Mouse (Mus musculus): ENCODE measurements around the gene Ank3.

Gene Ank3

GRCm38 (mm10) chr10:69471841-69472240 lies 73.3 kb downstream of the Ank3 start:
- WGBS: 83% methylated on average over 4 of the region's 4 CpGs

DNA sequence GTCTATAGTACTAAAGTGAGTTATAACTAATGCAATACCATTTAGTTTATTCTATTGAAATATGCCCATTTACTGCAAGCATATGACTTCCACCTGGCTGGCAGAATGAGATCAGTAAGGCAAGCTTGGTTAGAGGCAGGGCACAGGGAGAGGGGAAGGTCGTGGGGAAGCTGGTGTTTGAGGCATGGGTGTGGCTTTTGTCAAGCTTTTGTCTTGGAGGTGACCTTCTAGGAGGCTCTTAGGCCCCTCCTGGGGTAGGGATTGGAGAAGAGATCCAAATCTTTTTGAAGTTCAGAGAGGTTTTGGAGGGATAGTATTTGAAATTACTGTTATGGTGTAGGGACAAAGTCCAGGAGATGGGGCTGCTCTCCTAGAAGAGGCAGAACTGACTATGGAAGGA lies 78.3 kb downstream of the Ank3 start:
- WGBS: 57% methylated on average over 1 of the region's 1 CpGs

DNA sequence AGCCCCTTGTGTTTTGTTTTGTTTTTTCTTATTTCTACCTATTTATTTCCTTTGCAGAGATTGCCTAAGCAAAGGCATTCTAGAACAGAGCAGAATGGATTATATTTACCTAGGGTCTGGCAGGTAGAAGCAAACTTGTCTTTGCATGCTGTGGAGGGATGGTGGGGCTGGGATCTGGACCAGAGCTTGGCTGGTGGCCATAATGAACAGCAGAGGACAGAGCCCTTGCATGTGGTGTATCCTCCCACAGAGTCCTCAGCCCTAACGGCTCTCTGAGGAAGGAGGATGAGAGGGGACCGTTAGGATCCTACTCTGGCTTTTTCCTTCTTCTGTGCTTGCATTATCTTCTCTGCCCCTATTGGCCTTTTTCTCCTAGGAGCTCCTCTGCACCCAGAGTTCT lies 79.1 kb downstream of the Ank3 start:
- WGBS: 47% methylated on average over 2 of the region's 2 CpGs

DNA sequence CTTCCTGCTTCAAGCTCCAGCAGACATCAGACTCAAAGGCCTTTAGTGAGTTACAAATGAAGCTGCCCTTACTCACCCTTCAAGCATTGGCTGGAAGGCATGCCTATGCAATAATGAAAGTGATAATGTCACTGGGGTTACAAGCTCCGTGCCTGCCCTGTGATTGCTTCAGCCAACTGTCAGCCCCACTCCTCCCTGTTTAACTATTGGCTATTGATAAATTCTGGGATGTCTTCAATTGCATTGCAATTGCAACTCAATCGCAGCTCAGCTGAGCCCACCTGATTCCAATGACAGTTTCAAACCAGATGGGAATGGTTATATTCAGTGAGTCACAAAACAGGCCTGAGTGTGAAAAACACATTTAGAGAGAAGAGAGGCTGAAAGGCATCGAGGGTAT lies 80.3 kb downstream of the Ank3 start:
- 47% methylated on average over 3 of the region's 3 CpGs for WGBS

DNA sequence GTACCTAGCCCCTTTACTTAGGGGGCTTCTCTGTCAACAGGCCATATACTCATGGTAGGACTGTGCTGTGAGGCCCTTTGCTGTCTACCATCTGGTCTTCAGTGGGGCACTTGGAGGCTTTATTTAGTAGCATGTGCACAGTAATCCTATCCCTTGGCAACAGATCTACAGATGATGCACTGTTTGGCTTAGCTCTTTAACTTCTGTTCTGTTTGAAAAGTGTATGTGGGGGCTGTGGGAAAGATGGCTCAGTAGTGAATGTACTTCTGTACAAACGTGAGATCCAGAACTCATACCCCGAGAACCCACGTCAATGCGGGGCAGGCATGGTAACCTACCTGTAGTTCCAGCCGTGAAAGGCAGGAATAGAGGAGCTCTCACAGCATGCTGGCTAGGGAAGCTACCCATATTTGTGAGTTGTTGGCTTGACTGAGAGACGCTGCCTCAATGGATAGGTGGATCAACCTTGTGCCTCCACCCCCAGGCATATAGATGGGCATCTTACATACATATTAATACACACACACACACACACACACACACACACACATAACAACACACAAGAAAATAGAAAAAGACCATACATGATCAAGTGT lies 86.7 kb downstream of the Ank3 start:
- 67% methylated on average over 6 of the region's 6 CpGs for WGBS

GRCm38 (mm10) chr10:69490182-69490581 lies 91.6 kb downstream of the Ank3 start:
- 78% methylated on average over 5 of the region's 5 CpGs for WGBS

GRCm38 (mm10) chr10:69491975-69492374 lies 93.4 kb downstream of the Ank3 start:
- WGBS: 38% methylated on average over 5 of the region's 5 CpGs

DNA sequence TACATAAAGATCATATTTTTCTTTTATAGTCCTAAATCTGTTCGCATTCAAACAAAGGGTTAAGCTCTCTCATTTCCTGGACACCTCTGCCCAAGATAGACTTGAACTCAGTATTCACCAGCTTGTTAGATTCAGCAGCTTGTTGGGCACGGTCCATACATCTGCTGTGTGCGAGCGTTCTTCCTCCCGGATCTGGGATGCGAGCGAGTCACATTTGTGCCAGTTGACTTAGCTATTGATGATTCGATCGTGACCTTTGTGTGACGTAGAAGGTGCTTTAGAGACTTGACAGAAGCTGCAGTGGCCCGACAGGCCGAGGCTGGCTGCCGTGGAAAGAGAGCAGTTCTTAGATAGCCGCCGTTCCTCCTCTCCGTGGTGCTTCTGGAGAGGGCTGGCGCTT lies 98.8 kb downstream of the Ank3 start:
- 68% methylated on average over 17 of the region's 17 CpGs for WGBS

GRCm38 (mm10) chr10:69500171-69500860 lies 101.7 kb downstream of the Ank3 start:
- 44% methylated on average over 11 of the region's 11 CpGs for WGBS

DNA sequence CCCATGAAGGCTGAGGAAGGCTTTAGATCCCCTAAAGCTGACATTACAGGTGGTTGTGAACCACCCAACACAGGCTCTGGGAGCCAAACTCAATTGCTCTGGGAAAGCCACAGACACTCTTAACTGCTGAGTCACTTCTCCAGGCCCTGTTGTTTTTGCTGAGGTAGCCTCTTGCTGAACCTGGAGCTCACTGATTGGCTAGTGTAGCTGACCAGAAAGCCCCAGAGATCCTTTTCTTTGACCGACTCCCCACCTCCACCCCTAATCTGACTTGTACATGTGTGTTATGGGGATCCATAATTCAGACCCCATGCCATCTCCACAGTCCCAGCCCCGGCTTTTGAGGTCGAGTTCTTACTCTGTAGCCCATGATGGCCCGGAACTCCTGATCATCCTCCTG lies 105.2 kb downstream of the Ank3 start:
- WGBS: 89% methylated on average over 4 of the region's 4 CpGs

DNA sequence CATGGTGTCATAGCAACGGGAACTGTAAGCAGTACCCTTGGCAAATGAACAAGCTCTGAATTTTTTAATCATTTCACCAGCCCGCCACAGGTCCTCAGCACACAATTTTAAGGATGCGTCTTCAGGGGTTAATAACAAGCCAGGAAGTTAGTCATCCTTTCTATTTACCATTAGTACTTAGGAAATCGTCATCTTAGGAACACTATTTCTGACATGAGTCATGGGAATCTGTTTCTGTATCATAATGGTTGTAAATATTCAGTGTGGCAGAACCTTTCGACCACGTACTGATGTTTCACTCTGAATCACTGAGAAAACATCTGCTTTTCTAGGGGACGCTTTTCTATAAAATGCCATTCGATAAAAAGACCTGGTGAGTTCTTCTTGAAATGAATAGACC lies 109.1 kb downstream of the Ank3 start:
- WGBS: 74% methylated on average over 8 of the region's 8 CpGs

DNA sequence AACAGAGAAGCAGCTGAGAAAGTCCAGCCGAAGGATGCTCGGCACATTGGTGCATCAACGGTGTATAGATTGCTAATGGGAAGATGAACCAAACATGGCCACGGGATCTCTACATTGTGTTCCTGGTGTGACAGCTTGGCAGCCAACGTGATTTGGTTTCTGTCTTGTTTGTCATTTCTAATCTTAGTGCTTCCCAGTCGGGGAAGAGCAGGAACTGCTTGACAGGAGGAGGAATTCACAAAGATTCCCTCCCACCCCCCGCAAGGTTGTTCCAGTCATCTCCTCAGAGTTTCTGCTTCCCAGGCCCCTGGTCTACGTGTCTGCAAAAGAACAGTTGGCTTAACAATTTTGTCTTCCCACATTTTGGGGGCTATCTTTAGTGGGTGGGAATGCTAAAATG lies 111.8 kb downstream of the Ank3 start:
- WGBS: 51% methylated on average over 8 of the region's 8 CpGs

- 84% methylated on average over 1 of the region's 1 CpGs for WGBS
These were observed 112.7 kb downstream of the Ank3 start for GRCm38 (mm10) chr10:69511234-69511633.

DNA sequence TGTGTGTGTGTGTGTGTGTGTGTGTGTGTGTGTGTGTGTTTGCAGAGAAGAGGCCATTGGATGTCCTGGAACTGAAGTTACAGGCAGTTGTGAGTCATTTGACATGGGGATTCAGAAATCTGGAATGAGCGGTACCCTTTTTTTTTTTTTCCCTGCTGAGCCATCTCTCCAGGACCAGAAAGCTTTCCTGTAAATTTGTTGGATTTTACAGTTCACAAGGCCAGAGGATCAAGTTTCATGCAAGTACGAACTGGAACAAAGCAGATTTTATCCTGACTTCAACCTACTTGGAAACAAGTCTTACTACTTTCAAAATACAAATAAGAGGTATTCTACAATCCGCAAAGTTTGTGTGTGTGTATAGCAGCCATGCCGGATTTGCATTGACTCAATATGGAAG lies 123.4 kb downstream of the Ank3 start:
- 81% methylated on average over 4 of the region's 4 CpGs for WGBS

GRCm38 (mm10) chr10:69523202-69523601 lies 124.6 kb downstream of the Ank3 start:
- WGBS: 92% methylated on average over 3 of the region's 3 CpGs

GRCm38 (mm10) chr10:69527318-69527717 lies 128.7 kb downstream of the Ank3 start:
- 74% methylated on average over 10 of the region's 10 CpGs for WGBS

GRCm38 (mm10) chr10:69528746-69529145 lies 130.2 kb downstream of the Ank3 start:
- 75% methylated on average over 4 of the region's 4 CpGs for WGBS

DNA sequence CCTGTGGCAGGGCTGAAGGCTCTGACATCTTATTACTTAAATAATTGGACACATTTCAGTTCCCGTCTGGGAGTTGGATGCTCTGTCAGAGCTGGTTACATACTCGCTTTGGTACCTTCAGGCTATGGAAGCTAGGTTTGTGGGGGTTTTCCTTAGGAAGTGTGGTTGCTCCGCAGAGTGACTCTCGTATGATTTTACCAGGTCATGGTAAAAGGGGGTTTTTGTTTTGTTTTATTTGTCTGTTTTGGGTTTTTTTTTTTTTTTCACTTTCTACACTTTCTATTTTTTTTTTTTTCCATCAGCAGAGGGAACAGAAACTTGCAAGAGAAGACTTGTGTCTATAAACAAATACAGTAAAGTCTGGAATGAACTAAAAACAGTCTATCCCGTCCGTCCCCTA lies 131.8 kb downstream of the Ank3 start:
- WGBS: 82% methylated on average over 6 of the region's 6 CpGs

- 73% methylated on average over 5 of the region's 5 CpGs for WGBS
These were observed 133.0 kb downstream of the Ank3 start for GRCm38 (mm10) chr10:69531569-69531968.

DNA sequence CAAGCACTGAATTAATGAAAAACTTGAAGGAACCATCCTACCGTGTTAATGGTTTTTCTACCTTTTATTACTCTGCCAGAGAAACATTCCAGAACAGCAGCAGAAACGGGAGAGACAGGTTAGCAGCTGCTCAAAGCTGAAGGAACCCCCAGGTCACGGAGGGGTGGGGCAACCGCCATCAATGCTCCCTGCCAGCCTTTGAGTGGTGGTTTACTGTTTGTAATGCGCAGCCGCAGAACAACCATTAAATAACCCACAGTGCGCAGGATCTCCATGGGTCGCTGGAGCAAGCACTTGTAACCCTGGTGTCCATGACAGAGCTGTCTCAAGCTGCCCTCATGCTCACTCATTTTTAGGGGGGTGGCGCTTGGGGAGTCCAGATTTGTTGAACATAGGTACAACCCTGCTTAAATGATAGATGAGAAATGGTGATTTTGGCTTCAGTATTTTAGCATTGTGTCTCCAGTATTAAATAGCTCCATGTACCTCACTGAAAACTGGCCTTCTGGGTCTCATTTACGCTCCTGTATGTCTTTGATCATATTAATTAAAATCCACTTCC lies 133.7 kb downstream of the Ank3 start:
- WGBS: 91% methylated on average over 10 of the region's 10 CpGs

- WGBS: 1% methylated on average over 22 of the region's 22 CpGs
These were observed 135.2 kb downstream of the Ank3 start for GRCm38 (mm10) chr10:69533505-69534388.

DNA sequence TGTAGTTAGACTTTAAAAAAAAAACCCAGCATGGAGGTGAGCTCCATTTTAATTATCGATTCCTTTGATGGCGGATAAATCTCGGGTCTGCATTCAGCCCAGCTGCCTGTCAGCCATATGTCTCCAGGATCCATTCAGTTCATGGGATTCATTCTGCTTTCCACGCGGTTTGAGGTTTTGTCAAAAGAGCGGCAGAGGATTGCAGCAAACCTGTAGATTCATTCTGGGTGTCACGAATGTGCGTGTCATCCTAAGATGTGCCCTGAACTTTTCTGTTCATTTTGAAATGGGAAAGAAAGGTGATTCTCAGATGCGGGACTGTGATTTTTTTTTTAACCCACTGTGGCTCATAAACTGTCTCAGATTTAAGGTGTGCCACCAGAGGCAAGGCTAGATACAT lies 136.1 kb downstream of the Ank3 start:
- WGBS: 22% methylated on average over 9 of the region's 9 CpGs

Data from cerebral cortex, adult 2 months (tissue).